Mouse (Mus musculus) heart, postnatal 0 days (tissue): ENCODE data around the gene Atp6v1g1. TPM values are rescaled to one million over a fixed set of nuclear protein-coding genes. Genes with fewer than 3 reads are reported as not detected.
A peak's percentile ranks its signal among the peaks of the same experiment; 100 is the strongest.

Source experiments
- ATAC-seq: fragments of 200-750 bp; cut with Nextera tagmentation; 2 replicates; pipeline ENCODE4 v1.8.0; 2017; ENCODE audit warnings: low read depth, moderate number of reproducible peaks, moderate library complexity; ENCODE audit not compliant: insufficient read depth
- DNase-seq: peaks from one replicate; pipeline ENCODE4 v3.0.0-alpha.2; 2016; ENCODE audit warnings: low spot score
- H3K27ac ChIP-seq: fragments of 300-500 bp; sonication (generic); 2 replicates; pipeline ENCODE4 v1.5.1; 2014; ENCODE audit warnings: low read depth, mild to moderate bottlenecking
- H3K27me3 ChIP-seq: fragments of 300-500 bp; sonication (generic); 2 replicates; pipeline ENCODE4 v1.6.1; 2014; ENCODE audit warnings: low read length, mixed read lengths; ENCODE audit not compliant: control insufficient read depth, insufficient read depth
- H3K36me3 ChIP-seq: fragments of 300-500 bp; sonication (generic); replicated peaks from 2 replicates; pipeline ENCODE4 v1.6.1; 2014; ENCODE audit warnings: low read length, mixed read lengths; ENCODE audit not compliant: control insufficient read depth, insufficient read depth
- H3K4me1 ChIP-seq: fragments of 300-500 bp; sonication (generic); 2 replicates; pipeline ENCODE4 v1.6.1; 2014; ENCODE audit warnings: antibody characterized with exemption; ENCODE audit not compliant: control insufficient read depth, insufficient read depth
- H3K4me2 ChIP-seq: fragments of 300-500 bp; sonication (generic); 2 replicates; pipeline ENCODE4 v1.6.1; 2014; ENCODE audit warnings: low read depth, mild to moderate bottlenecking, low read length, moderate library complexity
- H3K4me3 ChIP-seq: fragments of 300-500 bp; sonication (generic); 2 replicates; pipeline ENCODE4 v1.5.1; 2014; ENCODE audit warnings: low read depth, low read length
- H3K9ac ChIP-seq: fragments of 300-500 bp; sonication (generic); replicated peaks from 2 replicates; pipeline ENCODE4 v1.6.1; 2014; ENCODE audit warnings: low read depth, low read length, mixed read lengths
- H3K9me3 ChIP-seq: fragments of 300-500 bp; sonication (generic); replicated peaks from 2 replicates; pipeline ENCODE4 v1.6.1; 2016; ENCODE audit warnings: low read length; ENCODE audit not compliant: control insufficient read depth
- CTCF ChIP-seq: IDR thresholded peaks from 2 replicates; pipeline ENCODE4 v1.5.1; 2016; ENCODE audit warnings: antibody characterized with exemption, control low read depth, low read depth
- EP300 ChIP-seq: IDR thresholded peaks from 2 replicates; pipeline ENCODE4 v1.6.1; 2016; ENCODE audit warnings: antibody characterized with exemption, low read depth
- WGBS: fragments of 180-500 bp; shearing (Covaris S2); extraction: QIAGEN DNeasy Blood & Tissue Kit; methylation state at CpG from one replicate; pipeline ENCODE4 v1.1.7; 2014; 5-methylcytosine and 5-hydroxymethylcytosine counted together
- polyA plus RNA-seq: library from polyadenylated mRNA; unstranded; fragments of >200 nt; fragmentation: Nextera tagmentation; extraction: Ambion mirVana; gene quantifications from 2 replicates; pipeline ENCODE4 v1.2.1, GENCODE M21; 2015
- total RNA-seq: library from RNA; depleted of rRNA; stranded (reverse); fragments of >200 nt; gene quantifications from 2 replicates; pipeline ENCODE4 v1.2.3, GENCODE M21; 2014; ENCODE audit warnings: low replicate concordance

Atp6v1g1 gene
- total and polyA plus RNA-seq, 2 experiments from 2014 or later: 148 to 279 TPM

DNA sequence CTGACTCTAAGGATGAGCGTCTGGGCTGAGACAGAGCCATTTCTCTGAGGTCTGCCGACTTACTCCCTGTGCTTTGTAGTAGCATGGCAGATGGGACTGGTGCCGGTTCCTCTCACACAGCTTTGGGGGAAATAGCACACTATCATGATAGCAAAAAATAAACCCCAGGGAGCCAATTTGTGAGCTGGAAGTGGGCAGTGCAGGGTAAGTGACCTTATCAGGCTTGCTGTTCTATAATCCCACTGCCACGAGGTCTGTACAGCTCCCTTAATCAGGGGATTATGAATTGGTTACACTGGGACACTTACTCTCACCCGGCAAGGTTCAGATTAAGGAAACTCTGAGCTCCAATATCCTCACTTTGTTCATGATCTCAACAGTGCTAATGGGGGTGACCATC, 43.5 kb upstream of the Atp6v1g1 start:
- Histone ChIP-seq H3K4me1 (no peaks in the 10 kb centered on the region), H3K36me3 (no peaks in the 10 kb centered on the region), H3K9ac (no peak overlapping the region), H3K4me2 (no peak overlapping the region), H3K9me3 (no peaks in the 10 kb centered on the region), H3K4me3 (no peak overlapping the region), H3K27me3 (peaks cover 18% of the 10 kb centered on the region; the same call in 1 of the 2 replicates), H3K27ac (no peak overlapping the region)
- TF ChIP-seq CTCF (no peak), EP300 (no peak)
- DNase-seq: no peak
- WGBS: 43% methylated on average over 5 of the region's 5 CpGs
- no peak for ATAC-seq

DNA sequence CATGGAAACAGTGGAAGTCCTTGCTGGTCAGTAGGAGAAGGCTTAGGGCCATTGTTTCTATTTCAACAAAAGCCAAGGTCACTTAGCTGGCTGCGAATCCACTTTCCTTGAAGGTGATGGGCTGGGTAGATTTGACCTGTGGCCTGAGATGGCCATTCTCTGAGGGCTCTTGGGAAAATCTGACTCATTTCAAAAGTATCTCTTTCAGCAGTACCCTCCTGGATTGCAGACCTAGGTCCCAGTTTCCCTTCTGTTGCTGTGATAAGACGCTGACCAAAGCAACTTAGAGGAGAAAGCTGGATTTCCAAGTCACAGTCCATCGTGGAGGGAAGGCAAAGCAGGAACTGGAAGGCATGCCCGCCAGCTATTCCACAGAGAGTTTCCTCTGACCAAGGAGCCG, 40.6 kb upstream of the Atp6v1g1 start:
- no peak overlapping the region for H3K9ac ChIP-seq
- H3K4me1 ChIP-seq: no peaks in the 10 kb centered on the region
- H3K27me3 ChIP-seq: peaks cover 8% of the 10 kb centered on the region; the same call in 1 of the 2 replicates
- H3K36me3 ChIP-seq: no peaks in the 10 kb centered on the region
- no peak overlapping the region for H3K4me2 ChIP-seq
- H3K4me3 ChIP-seq: no peak overlapping the region
- no peak for DNase-seq
- no peak for TF ChIP-seq CTCF
- TF ChIP-seq EP300: no peak
- no peak overlapping the region for H3K27ac ChIP-seq
- ATAC-seq: no peak
- 54% methylated on average over 5 of the region's 5 CpGs for WGBS
- H3K9me3 ChIP-seq: no peaks in the 10 kb centered on the region

DNA sequence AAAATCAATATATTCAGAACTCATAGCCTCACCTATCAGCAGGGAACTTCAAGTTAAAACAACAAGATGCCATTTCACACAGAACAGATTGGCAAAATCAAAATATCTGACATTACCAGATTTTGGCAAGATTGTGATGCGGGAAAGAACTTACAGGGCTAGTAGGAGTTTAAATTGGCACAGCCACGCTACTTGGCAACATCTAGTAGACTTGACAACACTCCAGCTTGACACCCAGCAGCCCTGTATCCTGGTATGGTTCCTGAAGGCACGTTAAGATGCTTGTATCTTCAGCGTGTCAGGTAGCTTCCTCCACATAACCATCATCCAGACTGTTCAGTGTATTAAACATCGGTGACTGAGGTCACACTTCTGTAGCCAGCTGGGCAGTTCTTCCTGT, 37.1 kb upstream of the Atp6v1g1 start:
- no peaks in the 10 kb centered on the region for H3K36me3 ChIP-seq
- H3K4me3 ChIP-seq: no peak overlapping the region
- H3K9ac ChIP-seq: no peak overlapping the region
- no peak overlapping the region for H3K4me2 ChIP-seq
- no peaks in the 10 kb centered on the region for H3K9me3 ChIP-seq
- H3K4me1 ChIP-seq: no peaks in the 10 kb centered on the region
- DNase-seq: no peak
- no peaks in the 10 kb centered on the region for H3K27me3 ChIP-seq
- 69% methylated on average over 5 of the region's 5 CpGs for WGBS
- no peak for ATAC-seq
- TF ChIP-seq EP300: no peak
- TF ChIP-seq CTCF: no peak
- no peak overlapping the region for H3K27ac ChIP-seq

DNA sequence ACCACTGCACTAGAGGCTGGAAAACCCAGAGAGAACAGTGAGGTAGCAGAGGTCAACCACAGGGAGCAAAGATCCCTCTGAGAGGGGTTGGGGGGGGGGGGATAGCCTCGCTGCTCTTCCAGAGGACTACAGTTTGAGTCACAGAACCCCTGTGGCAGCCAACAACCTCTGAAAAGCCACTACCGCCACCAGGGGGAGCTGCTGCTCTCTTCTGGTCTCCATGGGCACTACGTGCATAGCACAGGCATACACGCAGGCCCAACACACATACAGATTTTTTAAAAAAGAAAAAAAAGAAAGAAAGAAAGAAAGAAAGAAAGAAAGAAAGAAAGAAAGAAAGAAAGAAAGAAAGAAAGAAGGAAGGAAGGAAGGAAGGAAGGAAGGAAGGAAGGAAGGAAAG, 36.3 kb upstream of the Atp6v1g1 start:
- Histone ChIP-seq H3K4me1 (no peaks in the 10 kb centered on the region), H3K9ac (no peak overlapping the region), H3K36me3 (no peaks in the 10 kb centered on the region), H3K27me3 (no peaks in the 10 kb centered on the region), H3K4me3 (no peak overlapping the region), H3K4me2 (no peak overlapping the region), H3K27ac (no peak overlapping the region), H3K9me3 (no peaks in the 10 kb centered on the region)
- TF ChIP-seq EP300 (no peak), CTCF (peak; percentile 63)
- ATAC-seq (no peak), DNase-seq (no peak)
- WGBS: 27% methylated on average over 4 of the region's 4 CpGs

DNA sequence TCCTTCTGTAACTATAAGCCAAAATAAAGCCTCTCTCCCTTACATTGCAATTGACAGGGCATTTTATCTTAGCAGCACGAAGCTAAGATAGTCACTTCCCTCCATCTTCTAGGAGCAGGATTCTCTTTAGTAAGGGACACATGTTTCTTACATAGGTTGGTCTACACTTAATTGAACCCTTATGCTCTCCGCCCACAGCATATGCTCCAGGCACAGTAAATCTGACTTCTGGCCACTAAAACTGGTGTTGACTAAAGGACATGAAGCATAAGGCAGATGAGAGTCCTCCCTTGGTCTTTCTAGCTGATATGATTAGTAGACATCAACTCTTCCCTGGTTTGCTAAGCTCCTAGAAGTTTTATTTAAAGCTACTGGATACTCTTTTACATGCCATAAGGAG, 31.7 kb upstream of the Atp6v1g1 start:
- Histone ChIP-seq H3K9ac (no peak overlapping the region), H3K27ac (no peak overlapping the region), H3K4me3 (no peak overlapping the region), H3K36me3 (no peaks in the 10 kb centered on the region), H3K27me3 (no peaks in the 10 kb centered on the region), H3K9me3 (no peaks in the 10 kb centered on the region), H3K4me2 (no peak overlapping the region), H3K4me1 (no peaks in the 10 kb centered on the region)
- TF ChIP-seq EP300: no peak
- no peak for TF ChIP-seq CTCF
- 66% methylated on average over 2 of the region's 2 CpGs for WGBS
- ATAC-seq (no peak), DNase-seq (no peak)

DNA sequence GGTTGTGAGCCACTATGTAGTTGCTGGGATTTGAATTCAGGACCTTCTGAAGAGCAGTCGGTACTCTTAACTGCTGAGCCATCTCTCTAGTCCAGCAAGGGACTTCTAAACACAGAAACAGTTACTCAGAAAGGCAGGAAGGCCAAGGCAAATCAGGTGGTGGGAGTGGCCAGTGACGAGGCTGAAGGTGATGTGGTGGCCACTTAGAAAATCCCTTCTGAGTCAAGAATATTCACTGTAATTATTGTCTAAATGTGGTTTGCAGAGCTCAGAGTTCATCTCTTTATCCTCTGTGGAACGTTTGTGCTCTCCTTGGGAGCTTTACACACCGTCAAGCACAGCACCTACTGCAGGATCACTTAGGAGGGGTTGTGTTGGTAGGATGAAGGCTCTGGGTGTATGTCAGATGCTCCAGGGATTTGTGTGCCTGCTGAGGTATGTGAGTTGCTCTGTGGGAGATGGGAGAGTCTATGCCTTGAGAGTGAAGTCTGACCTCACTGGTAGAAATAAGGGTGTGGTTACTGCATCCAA, 30.1 kb upstream of the Atp6v1g1 start:
- H3K36me3 ChIP-seq: no peaks in the 10 kb centered on the region
- H3K9me3 ChIP-seq: no peaks in the 10 kb centered on the region
- ATAC-seq: no peak
- no peak for DNase-seq
- H3K27me3 ChIP-seq: no peaks in the 10 kb centered on the region
- H3K4me2 ChIP-seq: no peak overlapping the region
- no peak for TF ChIP-seq CTCF
- TF ChIP-seq EP300: no peak
- WGBS: 62% methylated on average over 4 of the region's 4 CpGs
- H3K27ac ChIP-seq: no peak overlapping the region
- H3K4me1 ChIP-seq: no peaks in the 10 kb centered on the region
- no peak overlapping the region for H3K9ac ChIP-seq
- H3K4me3 ChIP-seq: no peak overlapping the region
